Mouse (Mus musculus) kidney, postnatal 4 days (tissue): ENCODE data around the gene Kera.

Experiments
- DNase-seq, 2 experiments: peaks; one replicate each; pipeline ENCODE4 v3.0.0; 2021; ENCODE audit warnings: mixed read lengths in 2 of 2

Gene Kera

GRCm38 (mm10) chr10:97606579-97606978 lies at the start of gene Kera:
TSS of gene Kera (plus strand) at chr10:97606879.
- DNase-seq, result no peak

GRCm38 (mm10) chr10:97564957-97565856 lies 41.5 kb upstream of the Kera start, which contains the start of gene Lum:
TSS of gene Lum (plus strand) at chr10:97565128.
- peak; percentile 10 to 28 for DNase-seq

GRCm38 (mm10) chr10:97567489-97568135 lies 39.1 kb upstream of the Kera start:
- peak; percentile 13 to 17 for DNase-seq

- DNase-seq, result no peak
Measured at GRCm38 (mm10) chr10:97582543-97583231, 24.0 kb upstream of the Kera start.

GRCm38 (mm10) chr10:97584176-97584575 lies 22.5 kb upstream of the Kera start:
- DNase-seq, result no peak

- peak in 1 of 2 experiments; percentile 20 for DNase-seq
Measured at GRCm38 (mm10) chr10:97587159-97587558, 19.5 kb upstream of the Kera start.

- DNase-seq, result no peak
Measured at GRCm38 (mm10) chr10:97589574-97589973, 17.1 kb upstream of the Kera start.

GRCm38 (mm10) chr10:97591036-97591435 lies 15.6 kb upstream of the Kera start:
- no peak for DNase-seq

GRCm38 (mm10) chr10:97591685-97592084 lies 15.0 kb upstream of the Kera start:
- no peak for DNase-seq

- no peak for DNase-seq
Measured at GRCm38 (mm10) chr10:97595680-97596079, 11.0 kb upstream of the Kera start.

- DNase-seq, result no peak
Measured at GRCm38 (mm10) chr10:97601744-97602143, 4.9 kb upstream of the Kera start.

- no peak for DNase-seq
Measured at GRCm38 (mm10) chr10:97603256-97603655, 3.4 kb upstream of the Kera start.

- DNase-seq, result no peak
Measured at GRCm38 (mm10) chr10:97622328-97622727, 15.6 kb downstream of the Kera start.

- no peak for DNase-seq
Measured at GRCm38 (mm10) chr10:97624381-97624780, 17.7 kb downstream of the Kera start.

- DNase-seq, result no peak
Measured at GRCm38 (mm10) chr10:97625116-97625515, 18.4 kb downstream of the Kera start.

GRCm38 (mm10) chr10:97626543-97626942 lies 19.9 kb downstream of the Kera start:
- DNase-seq, result no peak

GRCm38 (mm10) chr10:97631061-97631460 lies 24.4 kb downstream of the Kera start:
- DNase-seq, result no peak

- no peak for DNase-seq
Measured at GRCm38 (mm10) chr10:97641926-97642325, 35.2 kb downstream of the Kera start.

GRCm38 (mm10) chr10:97643768-97644167 lies 37.1 kb downstream of the Kera start, which contains the start of gene Epyc:
TSS of gene Epyc (plus strand) at chr10:97644068.
- no peak for DNase-seq

GRCm38 (mm10) chr10:97650334-97650733 lies 43.7 kb downstream of the Kera start:
- DNase-seq, result no peak

- no peak for DNase-seq
Measured at GRCm38 (mm10) chr10:97659489-97659888, 52.8 kb downstream of the Kera start.
